Mouse (Mus musculus): Measurements from ENCODE around the gene Tmem204. TPM values are rescaled to one million over a fixed set of nuclear protein-coding genes. Genes with fewer than 3 reads are reported as not detected.

The Tmem204 gene
- total RNA-seq, 2 experiments from 2014 or later = 41.5 to 48.0 TPM

DNA sequence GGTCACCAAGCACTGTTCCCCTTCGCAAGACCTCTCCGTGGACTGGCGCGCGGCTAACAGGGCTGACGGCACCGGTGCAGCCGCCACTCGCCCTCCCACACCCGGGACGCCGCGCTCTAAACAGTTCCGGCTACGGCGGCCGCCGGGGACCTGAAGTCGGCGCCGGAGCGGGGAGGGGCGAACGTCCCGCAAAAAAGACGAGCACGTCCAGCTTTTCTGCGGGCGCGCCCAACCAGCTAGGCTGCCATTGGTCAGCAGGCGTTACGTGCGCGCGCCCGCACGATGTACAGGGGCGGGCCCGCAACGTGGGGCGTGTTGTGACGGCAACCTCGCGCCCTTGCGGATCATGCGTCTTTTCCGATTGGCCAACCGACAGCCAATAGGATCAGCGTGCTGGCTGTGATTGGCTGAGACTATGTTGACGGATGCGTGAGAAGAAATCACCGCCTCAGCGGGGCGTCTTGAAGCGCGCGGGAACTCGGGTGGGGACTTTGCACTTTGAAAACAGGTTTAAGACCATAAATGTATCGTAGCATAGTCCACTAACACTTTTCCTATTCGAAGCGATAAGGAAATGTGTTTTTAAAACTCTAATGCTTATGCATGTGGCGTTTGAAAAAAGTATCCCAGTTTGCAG lies 67.6 kb downstream of the Tmem204 start, which contains the start of the genes Cramp1l and Ift140:
TSS of gene Cramp1l (minus strand) at position 134 of the 637 bp plus-strand sequence.
TSS of gene Ift140 (plus strand) at position 431 of the 637 bp plus-strand sequence.
- peak; percentile 98 to 100 for DNase-seq

- DNase-seq = peak in 1 of 2 experiments; percentile 49
Measured at GRCm38 (mm10) chr17:25014841-25015570, 68.4 kb downstream of the Tmem204 start.

DNA sequence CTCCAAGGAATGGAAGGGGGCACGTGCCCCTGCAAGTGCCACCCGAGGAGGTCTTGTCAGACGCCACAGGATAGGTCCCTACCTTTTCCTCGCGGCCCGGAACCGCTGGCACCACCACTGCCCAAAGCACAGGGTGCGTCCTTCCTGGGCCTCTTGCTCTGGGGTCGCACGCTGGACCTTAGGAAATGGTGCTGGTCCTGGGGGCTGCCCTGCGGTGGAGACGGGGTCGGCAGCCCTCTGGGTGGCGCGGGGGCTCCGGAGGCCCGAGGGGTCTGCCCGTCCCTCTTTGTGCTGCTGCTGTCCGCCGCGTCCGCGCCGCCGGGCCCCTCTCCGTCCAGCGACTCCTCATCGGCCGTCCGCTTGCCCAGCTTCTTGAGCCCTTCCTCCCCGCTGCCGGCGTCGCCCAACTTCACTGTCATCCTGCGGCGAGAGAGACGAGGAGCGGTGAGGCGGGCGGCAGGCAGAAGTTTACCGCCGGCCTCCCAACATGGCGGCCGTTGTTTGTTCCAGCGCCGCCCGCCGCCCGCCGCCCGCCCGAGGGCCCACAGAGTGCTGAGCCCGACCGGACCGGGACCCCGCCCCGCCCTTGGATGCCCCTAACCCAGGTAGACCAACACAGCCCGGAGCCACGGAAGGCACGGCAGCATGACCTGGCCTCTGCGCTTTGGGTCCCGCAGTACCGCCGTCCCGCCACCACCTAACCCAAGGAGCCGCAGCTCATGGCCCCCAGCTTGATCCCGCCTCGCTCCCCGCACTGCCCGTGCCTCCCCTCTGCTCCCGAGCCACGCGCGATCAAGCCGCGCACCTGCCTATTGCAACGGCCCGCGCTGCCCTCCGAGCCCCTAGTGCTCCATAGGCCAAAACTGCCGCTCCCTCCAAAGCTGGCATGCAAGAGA lies 69.5 kb downstream of the Tmem204 start:
- DNase-seq = peak; percentile 22 to 55

Other genes with a start within 250 kb of the Tmem204 start
- gene Hagh, start 243.4 kb downstream of the Tmem204 start, total RNA-seq (2021) = 10 to 100 TPM; 86.0 to 91.0 TPM
- 10 to 100 TPM; 92.1 to 96.6 TPM for gene Fahd1, start 233.2 kb downstream of the Tmem204 start, total RNA-seq (2021)
- gene Igfals, start 217.6 kb downstream of the Tmem204 start, total RNA-seq (2021) = 10 to 100 TPM; 12.0 to 12.4 TPM
- gene Nubp2, start 197.2 kb downstream of the Tmem204 start, total RNA-seq (2021) = 10 to 100 TPM; 20.0 to 21.3 TPM
- 10 to 100 TPM; 28.1 to 34.0 TPM for gene Spsb3, start 196.9 kb downstream of the Tmem204 start, total RNA-seq (2021)
- 10 to 100 TPM; 18.4 to 22.3 TPM for gene Eme2, start 188.5 kb downstream of the Tmem204 start, total RNA-seq (2021)
- 100 to 1,000 TPM in 1 of 2 experiments, 10 to 100 TPM in 1; 99.9 to 125 TPM for gene Mrps34, start 188.5 kb downstream of the Tmem204 start, total RNA-seq (2021)
- gene Nme3, start 187.1 kb downstream of the Tmem204 start, total RNA-seq (2021) = 10 to 100 TPM; 33.8 to 36.0 TPM
- 10 to 100 TPM; 55.9 to 64.8 TPM for gene Mapk8ip3, start 146.6 kb downstream of the Tmem204 start, total RNA-seq (2021)
- gene Jpt2, start 122.9 kb downstream of the Tmem204 start, total RNA-seq (2021) = 10 to 100 TPM in 1 of 2 experiments, 1 to 10 TPM in 1; 8.9 to 11.2 TPM
- 10 to 100 TPM in 1 of 2 experiments, 1 to 10 TPM in 1; 9.5 to 10.7 TPM for gene Cramp1l, start 67.8 kb downstream of the Tmem204 start, total RNA-seq (2021)
- 1 to 10 TPM; 3.5 to 5.5 TPM for gene Ift140, start 67.5 kb downstream of the Tmem204 start, total RNA-seq (2021)
- 10 to 100 TPM; 11.1 to 14.5 TPM for gene Telo2, start 32.4 kb upstream of the Tmem204 start, total RNA-seq (2021)
- gene Ptx4, start 37.2 kb upstream of the Tmem204 start, total RNA-seq (2021) = 1 to 10 TPM; 2.5 to 3.0 TPM
- 10 to 100 TPM; 26.2 to 31.3 TPM for gene Clcn7, start 49.8 kb upstream of the Tmem204 start, total RNA-seq (2021)
- gene Ccdc154, start 78.9 kb upstream of the Tmem204 start, total RNA-seq (2021) = not detected
- not detected for gene Gm38655, start 91.9 kb upstream of the Tmem204 start, total RNA-seq (2021)
- 10 to 100 TPM; 21.3 to 24.1 TPM for gene BC003965, start 101.0 kb upstream of the Tmem204 start, total RNA-seq (2021)
- gene Unkl, start 104.8 kb upstream of the Tmem204 start, total RNA-seq (2021) = 1 to 10 TPM; 7.0 to 8.7 TPM
- 10 to 100 TPM; 14.8 to 15.9 TPM for gene Gnptg, start 156.5 kb upstream of the Tmem204 start, total RNA-seq (2021)
- 1 to 10 TPM; 7.7 to 9.5 TPM for gene Tsr3, start 156.6 kb upstream of the Tmem204 start, total RNA-seq (2021)
- 1 to 10 TPM in 1 of 2 experiments, under 1 TPM in 1; 0.62 to 1.3 TPM for gene Baiap3, start 172.8 kb upstream of the Tmem204 start, total RNA-seq (2021)
- gene Ube2i, start 191.0 kb upstream of the Tmem204 start, total RNA-seq (2021) = 100 to 1,000 TPM in 1 of 2 experiments, 10 to 100 TPM in 1; 90.7 to 105 TPM
- under 1 TPM; 0.46 to 0.50 TPM for gene Prss34, start 214.8 kb upstream of the Tmem204 start, total RNA-seq (2021)
- gene Prss28, start 225.1 kb upstream of the Tmem204 start, total RNA-seq (2021) = not detected
- gene Prss29, start 235.1 kb upstream of the Tmem204 start, total RNA-seq (2021) = not detected

Data from heart, adult 18-20 months (tissue).